Mouse (Mus musculus) heart, adult 8-10 months (tissue): ENCODE results near the gene Hsd17b14. TPM values are rescaled to one million over a fixed set of nuclear protein-coding genes. Genes with fewer than 3 reads are reported as not detected.
A peak's percentile ranks its signal among the peaks of the same experiment; 100 is the strongest.

ENCODE experiments used
- DNase-seq: peaks from one replicate; pipeline ENCODE4 v3.0.0; 2022; ENCODE audit warnings: low spot score
- total RNA-seq, 4 experiments: library from RNA; stranded (reverse); gene quantifications; 2 replicates each; pipeline ENCODE4 v1.2.4; 2022

Hsd17b14 gene
- total RNA-seq, 4 experiments from 2014 or later, result 0.40 to 2.0 (median 1.1) TPM

GRCm38 (mm10) chr7:45567112-45567779 lies 12.6 kb downstream of the Hsd17b14 start:
- no peak for DNase-seq

DNA sequence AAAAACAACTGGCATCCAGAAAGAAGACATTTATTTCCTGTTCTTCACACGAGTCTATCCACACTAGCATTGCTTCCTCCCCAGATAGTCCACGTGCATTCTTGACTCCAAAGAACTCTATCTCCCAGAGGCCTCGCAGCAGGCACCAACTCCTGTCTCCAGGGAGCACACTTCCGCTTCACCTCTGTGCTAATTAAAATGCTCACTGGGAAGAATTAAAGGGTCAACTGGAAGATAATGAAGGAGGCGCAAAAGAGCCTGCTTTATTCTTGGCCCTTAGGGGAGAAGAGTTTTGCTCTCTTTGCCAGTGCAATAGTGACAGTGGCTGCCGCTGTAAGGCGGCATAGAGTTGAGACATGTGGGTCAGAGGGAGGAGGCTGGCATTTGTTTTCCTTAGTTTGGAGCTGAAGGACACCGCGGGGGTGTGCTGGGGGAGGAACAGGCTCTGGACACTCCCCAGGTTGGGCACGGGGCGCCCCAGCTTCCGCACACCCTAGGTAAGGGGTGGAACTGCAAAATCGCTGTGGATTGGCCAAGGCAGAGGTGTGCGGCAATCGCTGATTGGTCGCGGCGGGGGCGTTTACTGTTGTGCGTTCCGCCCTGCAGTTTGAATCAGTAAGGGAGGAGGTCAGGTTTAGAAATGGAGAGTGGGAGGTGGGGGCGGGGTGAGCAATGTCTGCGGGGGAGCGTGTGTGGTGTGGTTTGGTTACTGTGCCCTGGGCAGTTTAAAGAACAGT lies 13.3 kb downstream of the Hsd17b14 start:
- DNase-seq, result peak; percentile 92

DNA sequence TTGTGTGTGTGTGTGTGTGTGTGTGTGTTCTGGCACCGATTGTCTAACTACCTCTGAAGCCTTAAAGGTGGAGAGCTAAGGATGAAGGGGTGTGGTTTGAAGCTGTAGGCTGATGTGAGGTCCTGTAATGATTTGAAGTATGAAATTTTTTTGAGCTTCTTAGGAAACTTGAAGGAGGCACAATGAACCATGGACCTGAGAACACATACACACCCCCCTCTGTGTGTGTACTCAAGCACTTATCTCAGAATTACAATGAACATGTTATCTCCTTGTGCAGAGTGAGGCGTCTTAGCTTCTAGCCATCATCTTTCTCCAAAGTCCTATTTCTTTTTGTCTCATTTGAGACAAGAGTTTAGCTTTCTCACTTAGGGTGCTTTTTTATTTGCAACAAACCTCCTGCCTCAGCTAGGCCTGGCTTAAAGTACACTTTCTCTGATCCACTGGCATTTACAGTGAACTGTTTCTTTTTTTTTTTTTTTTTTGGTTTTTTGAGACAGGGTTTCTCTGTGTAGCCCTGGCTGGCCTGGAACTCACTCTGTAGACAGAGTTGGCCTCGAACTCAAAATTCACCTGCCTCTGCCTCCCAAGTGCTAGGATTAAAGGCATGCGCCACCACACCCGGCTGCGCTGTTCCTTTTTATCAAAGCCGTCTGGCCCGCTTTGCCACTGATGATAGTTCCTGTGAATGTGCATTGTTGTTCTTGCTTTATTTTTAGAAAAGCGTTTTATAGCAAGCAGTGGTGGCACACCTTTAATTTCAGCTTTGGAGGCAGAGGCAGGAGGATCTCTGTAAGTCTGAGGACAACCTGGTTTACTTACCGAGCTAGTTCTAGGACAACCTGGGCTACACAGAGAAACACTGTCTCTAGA lies 14.1 kb downstream of the Hsd17b14 start:
- no peak for DNase-seq

DNA sequence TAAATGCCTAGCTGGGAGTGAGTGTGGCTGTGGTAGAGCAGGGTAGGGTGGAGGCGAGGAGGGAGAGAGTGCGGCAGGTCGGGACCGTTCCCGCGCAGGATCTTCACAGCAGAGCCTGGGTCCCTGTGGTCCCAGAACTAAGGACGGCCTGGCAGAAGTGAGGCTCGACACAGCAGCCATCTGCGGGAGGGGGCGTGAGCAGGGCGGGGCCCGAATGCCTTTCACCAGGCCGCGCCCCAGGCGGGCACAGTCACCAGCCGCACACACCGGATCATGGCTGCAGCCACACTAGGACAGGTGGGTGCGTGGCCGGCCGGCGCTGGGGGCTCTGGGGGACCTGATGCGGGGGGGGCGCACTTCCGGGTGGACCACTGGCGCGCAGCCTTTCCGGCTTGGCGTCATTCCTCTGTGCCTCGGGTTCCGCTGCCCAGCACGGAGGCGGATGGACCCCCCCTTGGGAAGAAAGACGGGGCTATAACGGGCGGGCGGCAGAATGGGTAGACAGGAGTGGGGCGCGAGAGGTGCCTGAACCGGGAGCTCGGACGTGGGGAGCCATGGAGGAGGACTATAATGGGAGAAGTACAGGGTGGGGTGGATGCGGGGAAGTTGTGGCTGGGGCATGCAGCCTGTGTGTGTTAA lies 15.5 kb downstream of the Hsd17b14 start, which contains the start of gene Bcat2:
TSS of gene Bcat2 (plus strand) at position 51 of the 639 bp plus-strand sequence.
- peak; percentile 71 for DNase-seq

DNA sequence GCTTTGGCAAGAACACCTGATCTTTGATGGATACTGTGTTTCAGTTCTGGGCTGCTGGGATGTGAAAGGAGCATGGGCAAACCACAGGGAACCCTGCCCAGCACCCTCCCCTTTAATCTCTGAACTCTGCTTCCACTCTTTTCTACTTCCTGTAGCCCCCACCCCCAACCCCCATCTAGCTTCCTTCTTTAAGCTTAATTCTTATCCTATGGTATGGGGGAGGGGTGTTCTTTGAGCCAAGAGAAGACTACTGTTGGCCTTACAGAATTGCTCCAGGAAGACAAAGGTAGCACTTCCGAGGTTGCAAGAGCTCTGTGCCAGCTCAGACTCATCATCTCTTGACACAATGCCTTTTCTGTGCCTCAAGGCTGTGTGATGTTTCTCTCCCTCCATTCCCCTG lies 17.3 kb downstream of the Hsd17b14 start:
- no peak for DNase-seq

- DNase-seq, result no peak
These were observed 19.3 kb downstream of the Hsd17b14 start for GRCm38 (mm10) chr7:45573954-45574353.

- no peak for DNase-seq
These were observed 20.0 kb downstream of the Hsd17b14 start for GRCm38 (mm10) chr7:45574472-45575379.

- no peak for DNase-seq
These were observed 31.2 kb downstream of the Hsd17b14 start for GRCm38 (mm10) chr7:45585923-45586322.

- DNase-seq, result no peak
These were observed 33.2 kb downstream of the Hsd17b14 start for GRCm38 (mm10) chr7:45587631-45588592.

DNA sequence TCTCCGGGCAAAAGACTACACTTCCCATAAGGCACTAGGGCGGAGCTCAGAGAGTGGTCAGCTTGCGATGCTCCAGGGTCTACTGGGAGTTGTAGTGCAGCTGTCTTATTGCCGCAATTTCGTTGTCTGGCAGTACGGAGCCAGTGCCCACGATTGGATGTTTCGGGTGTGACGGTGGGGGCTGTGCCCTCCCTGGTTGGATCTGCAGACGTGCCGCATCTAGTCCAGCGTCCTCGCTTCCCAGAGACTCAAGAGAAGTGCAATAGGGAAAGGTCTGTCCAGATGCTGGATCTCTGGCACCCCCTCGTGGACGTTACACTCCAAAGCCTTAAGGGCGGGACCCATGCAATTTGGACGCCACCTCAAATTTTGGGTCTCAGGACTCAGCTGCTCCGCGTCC lies 34.5 kb downstream of the Hsd17b14 start:
- DNase-seq, result peak; percentile 95

- no peak for DNase-seq
These were observed 35.2 kb downstream of the Hsd17b14 start for GRCm38 (mm10) chr7:45589898-45590297.

GRCm38 (mm10) chr7:45590874-45591273 lies 36.2 kb downstream of the Hsd17b14 start:
- no peak for DNase-seq

DNA sequence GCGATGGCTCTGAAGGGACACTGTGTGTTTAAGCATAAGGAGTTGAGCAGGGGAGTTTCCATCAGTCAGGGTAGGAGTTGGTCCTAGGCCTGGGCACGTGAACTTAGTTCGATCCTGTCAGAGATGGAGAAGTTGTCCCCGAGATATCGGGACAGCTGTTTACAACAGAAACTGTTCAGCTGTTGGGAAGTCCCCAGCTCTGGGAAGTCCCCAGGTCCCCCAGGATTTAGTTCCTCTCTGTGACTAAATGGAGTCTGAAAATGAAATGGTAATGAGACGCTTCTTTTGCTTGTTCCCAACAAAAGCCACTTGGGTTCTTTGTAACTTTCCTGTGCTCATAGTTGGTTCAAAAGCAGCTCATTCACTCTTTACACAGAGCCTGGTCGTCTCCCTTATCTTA lies 37.2 kb downstream of the Hsd17b14 start:
- no peak for DNase-seq

GRCm38 (mm10) chr7:45593118-45593815 lies 38.6 kb downstream of the Hsd17b14 start:
- DNase-seq, result peak; percentile 67

DNA sequence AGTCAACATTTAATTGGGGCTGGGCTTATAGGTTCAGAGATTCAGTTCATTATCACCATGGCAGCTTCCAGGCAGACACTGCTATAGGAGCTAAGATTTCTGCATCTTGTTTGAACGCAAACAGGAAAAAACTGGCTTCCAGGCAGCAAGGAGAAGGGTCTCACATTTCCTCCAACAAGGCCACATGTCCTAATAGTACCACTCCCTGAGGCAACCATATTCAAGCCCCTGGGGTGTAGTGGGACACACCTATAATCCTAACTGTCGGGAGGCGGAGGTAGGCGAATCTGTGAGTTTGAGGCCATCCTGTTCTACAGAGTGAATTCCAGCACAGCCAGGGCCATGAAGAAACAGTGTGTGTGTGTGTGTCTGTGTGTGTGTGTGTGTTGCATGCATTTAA lies 40.5 kb downstream of the Hsd17b14 start:
- no peak for DNase-seq

- DNase-seq, result no peak
These were observed 41.4 kb downstream of the Hsd17b14 start for GRCm38 (mm10) chr7:45596107-45596506.

DNA sequence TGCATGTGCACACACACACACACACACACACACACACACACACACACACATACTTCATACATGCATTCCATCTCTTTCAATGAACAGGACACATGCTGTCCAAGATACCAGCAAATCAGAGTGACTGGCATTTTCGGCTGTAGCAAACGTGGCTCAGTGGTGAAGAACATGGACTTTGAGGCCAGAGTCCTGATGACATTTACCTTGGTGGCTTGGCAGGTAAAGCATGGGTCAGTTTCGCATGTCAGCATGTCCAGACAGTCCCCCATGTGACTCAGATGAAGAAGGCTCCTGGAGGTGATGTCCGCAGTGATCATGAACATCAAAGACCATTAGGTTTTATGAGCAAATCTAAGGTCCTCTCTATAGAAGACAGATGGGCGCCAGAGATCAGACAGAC lies 42.3 kb downstream of the Hsd17b14 start:
- no peak for DNase-seq

DNA sequence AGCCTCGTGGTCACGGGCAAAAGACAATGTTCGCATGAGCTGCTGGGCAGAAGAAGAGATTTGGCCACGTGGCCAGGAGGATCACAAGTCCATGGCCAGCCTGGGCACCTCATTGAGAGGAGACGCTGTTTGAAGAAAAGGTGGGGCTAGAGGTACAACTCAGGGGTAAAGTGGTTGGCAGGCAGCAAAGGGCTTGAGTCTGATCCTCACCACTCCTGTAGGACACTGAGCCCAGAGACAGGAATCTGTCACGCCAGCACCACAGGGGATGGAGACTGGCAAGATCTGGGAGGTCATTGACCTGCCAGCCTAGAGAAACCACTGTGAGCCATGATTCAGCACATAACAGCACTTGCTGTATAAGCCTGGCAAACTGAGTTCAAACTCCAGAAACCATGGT lies 42.8 kb downstream of the Hsd17b14 start:
- DNase-seq, result no peak
